Mouse (Mus musculus): Measurements from ENCODE around the gene Gm29666. TPM values are rescaled to one million over a fixed set of nuclear protein-coding genes. Genes with fewer than 3 reads are reported as not detected.

Gm29666 gene
- total RNA-seq (2015) (0.02 and 0.36 TPM in 2 replicates), total RNA-seq (2017) (0.08 and 0.29 TPM in 2 replicates)

DNA sequence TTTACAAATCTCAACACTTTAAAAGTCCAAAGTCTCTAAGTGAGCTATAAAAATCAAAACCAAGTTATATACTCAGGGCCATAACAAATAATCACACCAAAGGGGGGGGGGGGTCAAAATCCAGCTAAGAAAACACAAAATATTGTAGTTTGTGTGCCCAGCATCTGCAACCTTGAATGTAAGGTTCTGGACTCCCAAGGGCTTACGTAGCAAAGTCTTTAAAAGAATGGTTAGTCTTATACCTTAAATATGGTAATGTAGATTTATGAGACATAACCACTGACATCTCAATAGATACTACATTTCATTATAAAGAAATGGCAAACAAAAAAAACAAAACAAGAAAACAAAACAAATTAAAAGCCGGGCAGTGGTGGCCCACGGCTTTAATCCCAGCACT is at the start of gene Gm29666:
Gene Gm29666 (minus strand): TSS at position 101 of the 400 bp plus-strand sequence.
- ATAC-seq (ENCODE audit: poor library complexity, severe bottlenecking): no peak

DNA sequence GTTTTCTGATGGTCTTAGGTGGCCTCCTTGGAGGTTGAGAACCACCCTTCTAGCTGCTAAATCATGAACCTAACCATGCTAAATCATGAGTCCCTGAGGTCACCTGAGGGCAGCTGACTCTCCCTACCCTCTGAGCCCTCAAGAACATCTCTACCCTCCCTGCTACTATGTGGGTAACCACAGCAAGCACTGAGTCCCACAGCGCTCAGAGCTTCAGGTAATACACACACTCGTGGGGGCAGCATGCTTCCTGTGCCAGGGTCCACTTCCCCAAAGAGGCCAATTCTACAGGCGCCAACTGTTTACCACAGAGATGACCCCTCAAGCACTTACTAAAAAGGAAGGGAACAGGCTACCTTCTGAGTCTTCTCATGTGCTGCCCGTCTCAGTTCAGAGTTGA is 48.7 kb upstream of the Gm29666 start:
- ATAC-seq (ENCODE audit: poor library complexity, severe bottlenecking): no peak

DNA sequence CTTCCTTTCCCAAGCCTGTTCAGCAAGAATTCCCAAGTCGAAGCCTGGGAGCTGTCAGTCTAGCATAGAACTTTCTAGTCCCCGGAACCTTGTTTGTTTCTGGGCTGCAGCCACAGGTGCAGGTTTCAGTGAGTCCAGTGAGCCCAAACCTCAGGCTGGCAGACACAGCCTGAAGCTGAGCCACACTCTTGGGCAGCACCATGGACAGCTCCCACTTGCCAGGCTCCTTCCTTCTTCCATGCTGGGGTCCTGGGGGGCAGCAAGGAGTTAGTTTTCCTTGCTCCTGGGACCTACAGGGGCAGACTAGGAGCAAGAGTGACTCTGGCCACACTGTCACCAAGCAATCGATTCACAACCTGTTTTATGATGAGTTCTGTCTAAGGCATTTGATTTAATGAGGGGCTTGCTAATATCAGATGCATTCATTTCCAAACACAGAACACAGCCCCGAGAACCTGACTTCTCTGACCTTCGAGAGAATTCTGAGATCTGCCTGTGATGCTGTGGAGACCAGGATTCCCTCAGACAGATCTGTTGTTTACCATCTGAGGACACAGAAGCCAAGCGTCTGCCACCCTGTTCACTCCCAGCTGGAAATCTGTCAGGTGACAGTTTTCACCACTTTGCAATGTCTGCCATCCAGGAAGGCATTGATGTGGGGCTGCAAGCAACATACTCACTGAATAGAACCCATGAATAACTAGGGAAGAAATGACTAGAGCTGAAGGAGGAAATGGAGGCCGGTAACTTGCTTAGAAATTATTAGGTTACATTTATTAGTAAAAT is 45.9 kb upstream of the Gm29666 start:
- ATAC-seq (ENCODE audit: poor library complexity, severe bottlenecking): no peak

DNA sequence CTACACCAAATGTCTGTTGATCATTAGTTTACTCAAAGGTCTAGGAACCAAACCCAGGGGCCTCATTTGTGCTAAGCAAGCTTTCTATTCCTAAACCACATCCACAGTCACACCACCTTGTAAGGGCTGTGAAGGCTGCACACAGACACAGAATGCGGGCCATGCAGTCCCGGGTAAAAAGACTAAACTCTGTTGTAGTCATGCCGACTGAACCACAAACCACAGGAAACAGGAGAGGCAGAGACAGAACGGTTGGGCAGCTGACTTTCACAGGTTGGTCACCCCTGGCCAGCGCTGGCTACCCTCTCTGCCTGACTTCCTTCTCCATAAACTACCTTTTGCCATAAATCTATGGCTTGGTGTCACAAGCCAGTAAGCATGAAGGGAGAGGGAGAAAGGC is 44.9 kb upstream of the Gm29666 start:
- ATAC-seq (ENCODE audit: poor library complexity, severe bottlenecking): peak; percentile 33; the same call in 1 of the 2 replicates

DNA sequence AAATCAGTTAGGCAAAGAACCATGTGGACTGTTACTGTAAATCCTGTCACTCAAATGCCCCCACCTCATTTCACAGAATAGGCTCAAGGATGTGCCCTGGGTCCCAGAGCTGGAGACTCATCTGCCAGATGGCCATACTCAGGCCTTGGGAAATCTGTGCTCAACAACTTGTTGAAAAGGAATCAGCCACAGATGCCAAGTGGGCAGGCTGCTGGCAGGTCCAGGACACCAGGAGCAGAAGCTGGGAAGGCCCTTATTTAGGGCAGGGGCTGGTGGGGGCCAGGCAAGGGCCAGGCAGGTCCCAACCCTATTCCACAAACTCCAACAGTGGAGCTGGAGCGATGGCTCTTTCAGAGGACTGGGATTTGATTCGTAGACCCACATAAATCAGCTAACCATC is 42.7 kb upstream of the Gm29666 start:
- ATAC-seq (ENCODE audit: poor library complexity, severe bottlenecking): no peak

DNA sequence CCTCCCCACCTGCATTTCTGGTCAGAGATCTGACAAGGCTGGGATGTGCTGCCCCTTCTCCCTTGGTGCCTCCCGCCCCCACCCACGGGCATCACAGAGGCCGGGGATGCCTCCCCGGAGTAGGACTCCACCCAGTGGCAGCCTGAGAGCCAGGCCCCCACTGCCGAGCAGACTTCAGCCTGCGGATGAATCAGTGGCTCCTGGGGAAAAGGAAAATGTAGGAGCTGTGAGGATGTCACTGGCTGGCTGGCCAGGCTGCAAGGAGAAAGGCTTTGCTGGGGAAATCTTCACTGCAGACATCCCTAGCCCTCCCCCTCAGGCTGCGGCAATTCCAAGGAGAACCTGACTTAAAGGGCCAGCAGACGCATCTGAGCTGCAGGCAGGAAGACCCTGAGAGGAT is 40.9 kb upstream of the Gm29666 start:
- no peak for ATAC-seq (ENCODE audit: poor library complexity, severe bottlenecking)

DNA sequence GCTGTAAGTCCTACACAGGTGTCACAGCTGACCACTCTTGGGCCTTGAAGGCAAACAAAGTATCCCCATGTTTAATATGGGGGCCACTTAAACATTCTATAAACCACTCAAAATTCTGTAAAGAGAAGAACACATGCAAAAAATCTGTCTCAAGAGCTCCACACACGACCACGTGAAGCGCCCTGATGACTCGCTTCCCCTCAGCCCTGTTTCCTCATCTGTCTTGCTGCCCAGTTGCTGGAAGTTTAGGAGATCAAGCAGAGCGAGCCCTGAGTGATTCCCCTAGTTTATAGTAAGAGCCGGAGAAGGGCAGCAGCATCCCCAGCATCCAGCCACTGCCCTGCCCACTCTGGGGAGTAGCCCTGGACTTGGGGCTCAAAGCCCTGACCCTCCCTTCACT is 40.1 kb upstream of the Gm29666 start:
- no peak for ATAC-seq (ENCODE audit: poor library complexity, severe bottlenecking)

DNA sequence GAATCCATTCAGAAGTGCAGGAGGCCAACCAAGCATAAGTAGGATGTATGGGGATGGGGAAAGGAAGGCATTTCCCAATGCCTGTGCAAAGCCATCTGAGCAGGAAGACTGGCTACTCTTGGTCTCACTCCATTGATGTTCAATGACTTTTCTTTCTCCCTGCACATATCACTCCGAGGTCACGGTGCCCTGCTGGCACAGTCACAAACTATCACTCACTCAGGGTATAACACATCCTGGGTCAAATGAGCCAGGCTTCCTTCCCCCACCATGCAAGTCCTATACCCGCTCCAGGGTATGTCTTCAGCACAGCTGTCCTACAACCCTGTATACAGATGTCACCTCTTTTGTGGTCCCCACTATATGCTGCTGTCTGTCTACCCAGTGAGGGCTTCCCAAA is 38.5 kb upstream of the Gm29666 start:
- ATAC-seq (ENCODE audit: poor library complexity, severe bottlenecking): no peak

DNA sequence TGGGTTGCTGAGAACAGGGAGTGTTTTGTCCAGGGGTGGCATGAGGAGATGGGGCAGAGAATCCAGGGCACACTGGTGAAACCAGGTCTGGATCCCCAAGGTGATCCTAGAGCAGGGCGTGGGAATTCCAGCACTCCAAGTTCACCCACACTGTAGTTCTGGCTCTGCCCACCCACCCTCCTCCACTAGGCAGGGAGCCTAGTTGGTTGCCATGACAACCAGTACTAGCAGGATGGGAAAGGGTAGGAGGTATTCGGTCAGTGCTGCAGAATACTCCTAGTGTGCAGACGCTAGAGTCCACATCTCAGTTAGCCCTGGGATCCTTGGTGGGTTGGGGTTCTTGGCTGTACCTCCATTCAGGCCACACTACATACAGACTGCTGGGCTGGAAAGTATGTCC is 38.0 kb upstream of the Gm29666 start:
- no peak for ATAC-seq (ENCODE audit: poor library complexity, severe bottlenecking)

DNA sequence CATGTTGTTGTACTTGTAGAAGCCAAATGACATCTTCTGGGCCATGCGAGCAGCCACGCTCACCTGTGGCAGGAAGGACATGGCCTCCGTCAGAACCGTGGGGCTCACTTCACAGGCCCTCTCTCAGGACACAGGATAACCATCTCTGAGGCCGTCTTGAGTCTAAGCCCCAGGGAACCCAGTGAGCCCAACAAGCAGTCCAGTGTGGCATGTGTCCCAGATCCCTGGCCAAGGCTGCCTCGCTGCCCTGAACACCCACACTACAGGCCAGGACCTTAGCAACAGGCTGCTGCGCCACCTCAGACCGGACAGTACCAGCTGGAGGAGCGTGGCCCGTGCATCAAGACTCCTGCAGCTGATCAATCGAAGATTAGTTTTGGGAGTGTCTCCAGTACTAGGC is 33.4 kb upstream of the Gm29666 start:
- no peak for ATAC-seq (ENCODE audit: poor library complexity, severe bottlenecking)

DNA sequence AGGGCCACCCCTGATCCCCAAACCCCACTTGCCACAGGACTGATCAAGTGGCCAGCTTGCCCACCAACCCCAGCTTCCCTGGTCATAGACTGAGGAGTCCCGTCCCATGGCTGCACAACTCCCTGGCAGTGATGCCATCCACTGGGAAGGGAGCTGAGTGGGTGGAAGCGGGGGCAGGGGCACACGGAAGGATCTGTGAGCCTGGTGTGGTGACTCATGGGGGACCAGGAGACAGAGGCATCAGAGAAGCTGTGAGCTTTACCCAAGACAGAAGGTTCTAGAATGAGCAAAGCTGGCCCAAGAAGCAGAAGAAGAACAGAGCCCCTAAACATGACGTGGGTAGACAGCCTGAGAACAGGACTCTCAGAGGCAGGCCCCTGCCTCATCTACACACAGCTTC is 30.2 kb upstream of the Gm29666 start:
- no peak for ATAC-seq (ENCODE audit: poor library complexity, severe bottlenecking)

DNA sequence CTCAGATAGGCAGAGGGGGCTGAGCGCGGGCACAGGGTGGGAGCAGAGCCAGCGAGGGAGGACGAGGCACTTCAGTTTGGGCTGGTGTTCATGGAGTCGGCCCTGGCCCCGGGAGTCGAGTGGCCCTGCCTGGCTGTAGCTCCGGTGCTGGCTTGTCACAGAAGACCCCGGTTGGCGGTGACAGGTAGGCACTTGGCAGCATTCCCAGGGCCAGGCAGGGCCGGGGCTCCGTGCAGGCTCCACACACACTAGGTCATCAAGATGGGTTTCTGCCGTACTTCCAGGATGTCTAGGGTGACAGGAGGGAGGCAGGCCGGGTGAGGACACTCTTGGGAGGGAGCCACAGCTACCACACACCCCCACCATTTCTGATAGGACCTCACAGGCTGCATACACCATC is 29.2 kb upstream of the Gm29666 start:
- ATAC-seq (ENCODE audit: poor library complexity, severe bottlenecking): no peak

DNA sequence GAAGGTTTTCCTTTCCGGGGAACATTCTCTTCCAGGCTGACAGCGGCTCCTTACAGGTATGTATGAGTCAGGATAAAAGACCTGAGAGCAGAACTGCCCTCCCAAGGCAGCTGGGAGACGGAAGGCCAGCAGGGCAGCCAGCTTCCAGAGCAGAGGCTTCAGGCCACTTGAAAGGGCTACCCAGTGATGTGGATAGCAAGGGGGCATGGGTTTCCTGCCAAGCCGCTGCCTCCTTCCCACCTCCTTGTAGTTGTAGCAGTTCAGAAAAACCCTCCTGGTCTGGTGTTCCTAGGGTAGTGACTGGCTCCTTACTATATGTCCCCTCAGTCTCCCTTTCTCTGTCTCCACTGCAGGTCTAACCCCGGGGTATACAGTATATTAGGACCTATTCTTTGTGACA is 24.5 kb upstream of the Gm29666 start:
- no peak for ATAC-seq (ENCODE audit: poor library complexity, severe bottlenecking)

DNA sequence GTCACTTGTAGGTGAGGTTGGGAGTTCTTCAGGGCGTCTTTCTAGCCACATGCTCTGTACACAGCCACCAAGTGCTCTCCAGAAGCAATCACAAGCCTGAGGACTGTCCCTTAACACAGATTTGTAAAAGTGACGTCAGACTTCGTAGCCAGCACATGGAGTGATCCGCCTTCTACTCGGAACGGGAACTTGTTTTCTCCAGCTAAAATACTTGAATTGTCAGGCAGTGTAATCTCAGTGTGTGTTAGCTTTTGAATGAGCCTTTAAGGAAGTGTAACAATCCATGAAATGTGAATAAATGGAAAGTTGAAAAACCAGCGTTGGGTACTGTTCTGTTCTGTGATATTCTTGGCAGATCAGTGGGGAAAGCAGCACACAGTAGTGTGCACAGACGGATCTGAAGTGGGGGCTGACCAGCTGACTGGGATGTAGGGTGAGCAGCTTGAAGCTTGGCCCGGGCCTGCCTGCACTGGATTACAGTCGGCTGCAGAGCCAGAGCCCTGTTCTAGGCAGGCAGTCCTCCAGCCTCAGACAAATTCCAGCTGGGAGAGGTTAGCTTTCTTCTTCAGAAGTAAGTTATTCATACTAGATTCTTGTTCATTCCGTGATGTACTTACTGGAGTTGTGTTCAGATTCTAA is 22.9 kb upstream of the Gm29666 start:
- ATAC-seq (ENCODE audit: poor library complexity, severe bottlenecking): no peak

DNA sequence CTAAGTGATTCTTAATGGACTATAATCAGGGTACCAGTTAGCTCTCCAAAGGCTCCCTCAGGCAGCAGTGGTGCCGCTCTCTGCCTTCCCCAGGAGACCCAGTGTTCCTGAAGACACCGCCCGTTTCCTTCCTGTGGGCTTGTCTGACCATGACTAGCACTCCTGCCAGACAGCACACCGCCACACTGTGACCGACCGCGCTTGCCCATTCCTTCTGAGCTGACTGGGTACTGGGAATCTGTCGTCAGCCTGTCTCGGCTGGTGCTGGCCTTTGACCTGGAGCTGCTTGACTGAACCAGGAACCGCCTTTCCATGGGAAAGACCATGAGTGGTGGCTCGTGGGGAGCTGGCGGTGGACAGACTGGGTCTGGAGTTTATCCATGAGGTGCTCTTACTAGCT is 20.3 kb upstream of the Gm29666 start:
- no peak for ATAC-seq (ENCODE audit: poor library complexity, severe bottlenecking)

DNA sequence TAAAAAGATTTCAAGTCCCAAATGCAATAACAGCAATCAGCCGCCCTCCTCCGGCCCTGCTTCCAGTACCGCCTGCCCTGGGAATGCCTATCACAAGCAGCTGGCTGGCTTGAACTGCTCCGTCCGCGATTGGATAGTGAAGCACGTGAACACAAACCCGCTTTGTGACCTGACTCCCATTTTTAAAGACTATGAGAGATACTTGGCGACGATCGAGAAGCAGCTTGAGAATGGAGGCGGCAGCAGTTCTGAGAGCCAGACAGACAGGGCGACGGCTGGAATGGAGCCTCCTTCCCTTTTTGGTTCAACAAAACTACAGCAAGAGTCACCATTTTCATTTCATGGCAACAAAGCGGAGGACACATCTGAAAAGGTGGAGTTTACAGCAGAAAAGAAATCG is 15.1 kb upstream of the Gm29666 start:
- no peak for ATAC-seq (ENCODE audit: poor library complexity, severe bottlenecking)

DNA sequence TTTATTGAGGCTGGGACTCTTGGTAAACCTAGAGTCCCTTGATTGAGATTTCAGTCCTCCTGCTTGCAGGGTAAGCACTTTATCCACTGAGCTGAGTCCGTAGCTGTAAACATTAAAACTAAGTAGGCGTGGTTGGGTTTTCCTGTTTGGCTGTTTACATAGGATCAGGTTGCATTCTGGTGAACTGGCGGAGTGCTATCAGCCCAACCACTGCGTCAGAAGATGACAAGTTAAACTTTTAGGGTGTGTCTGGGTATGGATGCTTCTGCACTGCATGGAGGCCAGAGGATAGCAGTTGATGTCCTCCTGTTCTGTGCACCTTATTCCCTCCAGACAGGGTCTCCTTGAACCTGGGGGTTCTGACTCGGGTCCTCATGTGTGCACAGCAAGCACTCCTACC is 12.5 kb upstream of the Gm29666 start:
- ATAC-seq (ENCODE audit: poor library complexity, severe bottlenecking): no peak

DNA sequence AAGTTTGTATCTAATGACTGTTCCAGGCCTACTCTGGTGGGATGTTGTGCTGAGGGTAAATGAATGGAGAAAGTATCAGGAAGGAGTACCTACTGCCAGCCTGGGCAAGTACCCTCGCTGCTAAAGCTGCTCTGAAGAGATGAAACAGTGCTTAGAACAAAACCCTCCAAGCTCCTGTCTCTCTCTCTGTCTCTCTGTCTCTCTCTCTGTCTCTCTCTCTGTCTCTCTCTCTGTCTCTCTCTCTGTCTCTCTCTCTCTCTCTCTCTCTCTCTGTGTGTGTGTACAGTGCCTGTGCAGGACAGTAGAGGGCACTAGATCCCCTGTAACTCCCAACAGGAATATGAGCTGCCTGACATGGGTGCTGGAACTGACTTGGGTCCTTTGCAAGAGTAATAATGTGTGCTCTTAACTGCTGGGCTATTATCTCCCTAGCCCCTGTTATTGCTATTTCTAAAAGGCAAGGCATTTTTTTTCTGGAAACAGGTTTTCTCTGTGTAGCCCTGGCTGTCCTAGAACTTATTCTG is 5.7 kb upstream of the Gm29666 start:
- ATAC-seq (ENCODE audit: poor library complexity, severe bottlenecking): no peak

DNA sequence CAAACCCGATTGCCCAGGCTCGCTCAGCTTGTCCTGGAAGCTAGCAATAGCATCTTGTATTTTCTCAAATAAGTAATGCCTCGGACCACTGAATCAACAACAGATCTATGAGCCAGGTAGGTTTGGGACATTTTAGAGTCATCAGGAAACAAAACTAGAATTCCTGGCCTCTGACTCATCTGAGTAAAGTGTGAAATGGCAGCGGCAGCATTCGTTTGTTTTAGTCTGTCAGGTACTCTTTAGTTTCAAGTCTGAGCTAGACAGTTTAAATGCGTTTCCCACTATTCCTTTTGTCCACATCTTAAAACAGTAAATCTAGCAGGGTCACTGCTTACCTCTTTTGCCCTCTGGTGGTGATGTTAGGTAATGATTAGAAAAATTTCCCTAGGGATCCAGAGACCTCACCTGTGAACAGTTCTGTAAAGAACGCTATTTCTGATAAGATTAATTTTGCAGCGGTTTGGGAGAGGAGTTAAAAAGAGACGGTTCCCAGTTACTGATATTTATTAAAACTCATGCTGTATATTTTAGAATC is 5.0 kb upstream of the Gm29666 start:
- no peak for ATAC-seq (ENCODE audit: poor library complexity, severe bottlenecking)

DNA sequence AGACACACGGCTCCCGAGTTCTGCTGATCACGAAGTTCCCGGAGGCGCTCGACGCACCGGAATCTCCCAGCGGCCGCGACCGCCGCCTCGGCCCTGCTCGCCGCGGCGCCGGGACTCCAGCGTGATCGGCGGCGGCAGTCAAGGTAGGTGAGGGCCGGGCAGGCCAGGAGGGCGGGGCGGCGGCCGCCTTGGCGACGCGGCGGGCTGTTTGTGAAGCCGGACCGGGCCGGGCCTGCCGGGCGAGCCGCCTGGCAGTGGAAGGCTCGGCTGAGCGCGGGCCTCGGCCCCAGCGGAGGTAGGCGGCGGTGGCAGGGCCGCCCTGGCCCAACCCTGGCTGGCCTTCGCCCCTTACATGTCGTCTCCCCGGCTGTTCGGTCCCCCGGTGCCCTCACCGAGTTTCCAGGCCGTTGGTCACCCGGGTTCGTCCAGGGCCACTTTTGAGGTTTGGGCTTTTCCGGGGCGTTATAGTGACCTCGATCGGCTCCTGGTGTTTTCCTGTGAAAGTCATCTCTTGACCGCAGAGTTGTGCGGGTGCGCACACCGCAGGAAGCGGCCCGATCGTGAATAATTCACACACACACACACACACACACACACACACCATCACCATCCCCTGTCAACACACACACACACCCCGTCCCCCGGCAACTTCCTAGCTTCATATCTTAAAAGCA is 3.8 kb upstream of the Gm29666 start:
- peak; percentile 36 for ATAC-seq (ENCODE audit: poor library complexity, severe bottlenecking)

DNA sequence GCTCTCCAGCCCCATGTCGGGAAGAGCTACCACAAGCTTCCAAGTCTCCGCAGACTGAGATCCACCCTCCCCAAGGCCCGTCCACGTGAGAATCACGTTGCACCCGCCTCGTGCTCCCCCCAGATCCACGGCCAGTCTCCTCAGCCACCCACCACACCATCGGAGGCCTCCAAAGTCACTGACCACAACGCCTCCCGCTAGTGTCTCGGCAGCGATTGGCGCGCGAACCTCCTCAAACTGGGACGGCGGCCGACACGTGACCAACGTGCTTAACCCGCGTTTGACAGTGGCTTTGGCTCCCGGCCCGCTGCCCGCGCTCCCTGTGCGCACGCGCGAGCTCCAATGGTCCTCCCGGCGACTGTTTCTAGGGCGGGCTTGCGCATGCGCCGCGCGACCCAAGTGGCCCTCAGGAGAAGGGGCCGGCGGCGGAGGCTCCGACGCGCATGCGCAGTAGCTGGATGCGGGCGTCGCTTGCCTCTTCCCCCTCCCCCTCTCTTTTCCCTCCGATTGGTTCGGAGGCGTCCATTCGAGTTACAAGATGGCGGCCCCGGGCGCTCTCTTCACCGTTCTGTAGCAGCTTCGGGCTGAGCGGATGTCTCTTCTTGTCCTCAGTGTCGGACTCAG is 3.2 kb upstream of the Gm29666 start, which contains the start of gene Nup50:
Gene Nup50 (plus strand): TSS at position 528 of the 624 bp plus-strand sequence.
- ATAC-seq (ENCODE audit: poor library complexity, severe bottlenecking): peak; percentile 81
